Mouse (Mus musculus) induced T-regulatory cell, adult 2 months (primary cell): ENCODE measurements around the gene Fgfrl1.

Experiments
- DNase-seq: peaks from one replicate; pipeline ENCODE4 v3.0.0-alpha.2; 2012; ENCODE audit warnings: low read depth

Gene Fgfrl1

GRCm38 (mm10) chr5:108700346-108700745 is 8.2 kb downstream of the Fgfrl1 start:
- DNase-seq: no peak

GRCm38 (mm10) chr5:108701341-108702021 is 9.3 kb downstream of the Fgfrl1 start:
- DNase-seq: no peak

- no peak for DNase-seq
Observed at GRCm38 (mm10) chr5:108703754-108704626, 11.8 kb downstream of the Fgfrl1 start.

- no peak for DNase-seq
Observed at GRCm38 (mm10) chr5:108707758-108708157, 15.6 kb downstream of the Fgfrl1 start.

- no peak for DNase-seq
Observed at GRCm38 (mm10) chr5:108708419-108708818, 16.2 kb downstream of the Fgfrl1 start.

- no peak for DNase-seq
Observed at GRCm38 (mm10) chr5:108708981-108709731, 17.0 kb downstream of the Fgfrl1 start.

- DNase-seq: no peak
Observed at GRCm38 (mm10) chr5:108711968-108712367, 19.8 kb downstream of the Fgfrl1 start.

GRCm38 (mm10) chr5:108713096-108713495 is 20.9 kb downstream of the Fgfrl1 start:
- no peak for DNase-seq

- no peak for DNase-seq
Observed at GRCm38 (mm10) chr5:108713691-108714090, 21.5 kb downstream of the Fgfrl1 start.

GRCm38 (mm10) chr5:108714149-108714548 is 22.0 kb downstream of the Fgfrl1 start:
- DNase-seq: no peak

- no peak for DNase-seq
Observed at GRCm38 (mm10) chr5:108715974-108716373, 23.8 kb downstream of the Fgfrl1 start.

GRCm38 (mm10) chr5:108718051-108718450 is 25.9 kb downstream of the Fgfrl1 start:
- DNase-seq: no peak

- no peak for DNase-seq
Observed at GRCm38 (mm10) chr5:108719761-108720160, 27.6 kb downstream of the Fgfrl1 start.

GRCm38 (mm10) chr5:108724006-108724405 is 31.8 kb downstream of the Fgfrl1 start:
- no peak for DNase-seq

GRCm38 (mm10) chr5:108726557-108727248 is 34.5 kb downstream of the Fgfrl1 start:
- DNase-seq: peak; percentile 51

- no peak for DNase-seq
Observed at GRCm38 (mm10) chr5:108727425-108727824, 35.2 kb downstream of the Fgfrl1 start.

- DNase-seq: no peak
Observed at GRCm38 (mm10) chr5:108741844-108742243, 49.7 kb downstream of the Fgfrl1 start.

- no peak for DNase-seq
Observed at GRCm38 (mm10) chr5:108742596-108742995, 50.4 kb downstream of the Fgfrl1 start.

GRCm38 (mm10) chr5:108743856-108744255 is 51.7 kb downstream of the Fgfrl1 start:
- peak; percentile 4 for DNase-seq

GRCm38 (mm10) chr5:108744629-108745028 is 52.4 kb downstream of the Fgfrl1 start:
- no peak for DNase-seq

GRCm38 (mm10) chr5:108750328-108751210 is 58.4 kb downstream of the Fgfrl1 start:
- no peak for DNase-seq
